Mouse (Mus musculus): Measurements from ENCODE around the gene Cdk2. TPM values are rescaled to one million over a fixed set of nuclear protein-coding genes. Genes with fewer than 3 reads are reported as not detected.
A peak's percentile ranks its signal among the peaks of the same experiment; 100 is the strongest.
"Not testable (repeated sequence)": the region's sequence is repeated elsewhere in the genome, so short reads cannot be mapped to it uniquely, and the experiment has no call there.

Gene Cdk2
- total RNA-seq (2021) (10 to 100 TPM; 12.6 to 16.2 TPM), polyA plus RNA-seq (2012; rRNA removed) (10.5 and 10.7 TPM in 2 replicates)
- long read RNA-seq, transcript Cdk2-201 (7 exons, 2,240 nt): major isoform, 10 of 17 reads
- long read RNA-seq, transcript Cdk2-202 (8 exons, 2,406 nt): minor isoform, 6 of 17 reads
- long read RNA-seq, partial matches to known transcripts: 0 of 17 reads
- long read RNA-seq, other reads (novel, unspliced or antisense): 0 of 17 reads

DNA sequence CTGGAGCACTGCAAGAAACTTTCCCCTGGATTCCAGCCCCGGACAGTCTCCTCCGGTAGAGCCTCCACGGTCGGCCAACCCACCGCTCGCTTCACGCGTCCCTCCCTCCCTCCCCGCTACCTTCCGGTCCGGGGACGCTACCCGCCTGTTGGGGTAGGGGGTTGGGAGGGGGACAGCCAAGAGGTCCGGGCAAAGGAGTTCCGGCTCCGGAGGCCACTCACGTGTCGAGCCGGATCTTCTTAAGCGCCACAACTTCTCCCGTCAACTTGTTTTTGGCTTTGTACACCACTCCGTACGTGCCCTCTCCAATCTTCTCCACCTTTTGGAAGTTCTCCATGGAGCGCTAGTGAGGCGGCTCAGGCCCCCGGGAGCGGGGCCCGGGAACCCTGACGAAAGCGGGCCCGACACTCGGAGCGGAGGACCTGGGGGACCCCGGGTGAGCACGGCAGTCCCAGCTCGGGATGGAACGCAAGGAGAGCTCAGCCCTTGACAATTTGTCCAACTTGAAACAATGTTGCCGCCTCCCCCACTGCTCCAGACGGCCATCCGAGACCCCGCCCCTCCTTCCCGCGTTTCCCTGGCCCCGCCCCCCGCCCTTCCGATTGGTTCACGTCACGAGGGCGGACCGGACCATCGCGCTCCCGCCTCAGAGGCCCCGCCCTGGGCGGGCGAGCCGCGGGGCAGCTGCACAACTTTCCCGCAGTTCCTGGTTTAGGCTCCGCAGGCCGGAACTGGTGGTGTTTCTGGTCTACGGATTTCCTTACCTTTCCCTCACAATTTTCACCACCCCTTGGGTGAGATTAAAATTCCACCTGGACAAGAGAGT lies at the start of gene Cdk2:
Cdk2 (minus strand) TSS at position 541 of the 826 bp plus-strand sequence.
- DNase-seq: peak; percentile 95

DNA sequence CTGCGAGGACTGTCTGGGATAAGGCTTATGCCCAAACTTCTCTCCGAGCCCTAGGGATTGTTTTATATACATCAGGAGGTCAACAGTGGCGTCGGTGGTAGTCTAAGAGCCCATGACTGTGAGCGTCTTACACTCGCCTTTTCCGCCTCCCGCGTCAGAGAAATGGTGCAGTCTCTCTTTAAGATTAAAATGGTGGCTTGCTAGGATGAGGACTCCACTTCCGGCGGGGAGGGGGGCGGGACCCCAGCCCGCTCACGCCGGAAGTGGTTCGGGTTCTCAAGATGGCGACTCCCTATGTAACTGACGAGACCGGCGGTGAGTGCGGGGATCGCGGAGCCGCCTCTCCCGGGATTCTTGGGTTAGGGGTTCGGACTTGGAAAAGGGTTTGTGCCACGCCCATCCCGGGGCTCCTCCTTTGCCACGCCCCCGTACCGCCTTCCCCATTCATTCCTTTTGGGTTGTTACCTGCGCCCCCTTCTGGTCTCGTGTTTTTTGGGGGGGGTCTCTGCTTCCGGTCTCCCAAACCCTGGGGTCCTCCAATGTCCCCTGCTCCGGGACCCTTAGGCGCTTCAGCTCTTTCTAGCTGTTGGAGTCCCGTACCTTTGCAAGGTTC lies 43.5 kb upstream of the Cdk2 start:
- DNase-seq: peak; percentile 83

DNA sequence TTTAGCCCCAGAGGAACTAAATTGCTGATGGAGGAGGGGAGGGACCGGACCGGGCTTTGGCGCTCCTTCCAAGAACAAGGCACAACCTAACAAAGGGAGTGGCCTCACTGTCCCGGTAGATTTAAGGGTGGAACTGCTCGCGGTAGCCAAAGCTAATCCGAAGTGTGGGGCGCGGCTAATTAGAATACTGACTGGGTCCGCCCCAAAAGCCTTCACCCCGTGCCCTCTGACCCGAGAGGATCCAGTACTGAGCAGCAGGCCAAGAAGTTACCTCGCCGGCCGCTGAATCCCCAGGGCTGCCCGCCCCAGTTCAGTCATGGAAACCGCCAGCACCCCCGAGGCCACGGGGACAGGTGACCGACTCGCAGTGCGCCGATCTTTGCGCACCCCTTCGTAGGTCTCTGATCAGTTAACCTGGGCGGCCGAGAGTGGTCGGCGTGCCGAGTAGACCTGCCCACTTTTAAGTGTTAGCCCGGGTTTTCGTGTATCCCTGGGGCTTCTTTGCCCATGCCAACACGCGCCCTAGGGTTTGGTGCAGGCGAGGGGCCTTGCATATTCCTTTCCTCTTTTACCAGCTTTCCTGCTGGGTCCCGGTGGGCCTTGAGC lies 42.9 kb upstream of the Cdk2 start, which contains the start of gene Pym1:
Pym1 (plus strand) TSS at position 244 of the 606 bp plus-strand sequence.
- peak; percentile 92 for DNase-seq

DNA sequence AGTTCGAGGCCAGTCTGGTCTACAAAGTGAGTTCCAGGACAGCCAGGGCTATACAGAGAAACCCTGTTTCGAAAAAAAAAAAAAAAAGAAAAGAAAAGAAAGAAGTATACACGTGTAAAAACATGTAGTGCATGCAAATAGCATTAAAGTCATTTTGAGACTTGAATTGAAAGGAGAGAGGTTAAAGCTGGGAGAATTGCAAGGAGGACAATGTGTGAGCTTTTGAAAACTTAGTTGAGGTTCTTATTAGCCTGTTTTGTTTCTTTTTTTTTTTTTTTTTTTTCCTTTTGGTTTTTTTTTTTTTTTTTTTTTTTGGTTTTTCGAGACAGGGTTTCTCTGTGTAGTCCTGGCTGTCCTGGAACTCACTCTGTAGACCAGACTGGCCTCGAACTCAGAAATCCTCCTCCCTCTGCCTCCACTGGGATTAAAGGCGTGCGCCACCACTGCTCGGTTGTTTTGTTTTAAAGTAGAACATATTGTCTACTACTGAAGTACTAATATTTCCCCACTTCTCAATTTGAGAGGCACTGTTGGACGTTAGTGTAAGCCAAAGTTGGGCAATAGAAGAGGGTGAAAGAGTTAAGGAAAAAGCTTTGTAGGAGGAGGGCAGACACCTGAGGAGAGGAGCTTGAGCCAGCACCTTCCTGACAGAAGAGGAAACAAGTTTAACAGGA lies 42.3 kb upstream of the Cdk2 start:
- no peak for DNase-seq

DNA sequence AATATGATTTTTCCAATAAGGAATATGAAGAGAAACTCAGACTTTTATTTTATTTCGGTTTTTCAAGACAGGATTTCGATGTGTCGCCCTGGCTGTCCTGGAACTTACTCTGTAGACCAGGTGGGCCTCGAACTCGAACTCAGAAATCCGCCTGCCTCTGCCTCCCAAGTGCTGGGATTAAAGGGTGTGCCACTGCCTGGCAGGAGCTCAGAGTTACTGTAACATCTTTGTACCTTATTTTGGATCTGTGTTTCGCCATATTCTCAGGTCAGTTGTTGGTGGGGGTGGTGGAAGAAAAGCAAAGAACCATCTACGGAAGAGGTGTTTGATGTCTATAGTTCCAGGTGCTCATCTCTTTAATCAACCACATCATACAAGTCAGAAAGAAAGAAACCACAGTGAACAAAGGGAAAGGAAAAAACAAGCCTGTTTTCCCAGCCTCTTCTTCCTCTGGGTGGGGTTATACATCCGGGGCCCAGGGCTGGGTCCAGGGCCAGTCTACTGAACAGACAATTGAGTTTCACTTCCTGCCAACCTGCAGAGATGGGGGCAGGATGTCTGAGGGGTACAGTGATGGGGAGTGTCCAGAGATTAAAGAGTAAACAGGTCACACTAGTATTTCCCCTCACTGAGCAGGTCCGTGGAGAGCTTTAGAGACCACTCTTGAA lies 41.2 kb upstream of the Cdk2 start:
- DNase-seq: no peak

DNA sequence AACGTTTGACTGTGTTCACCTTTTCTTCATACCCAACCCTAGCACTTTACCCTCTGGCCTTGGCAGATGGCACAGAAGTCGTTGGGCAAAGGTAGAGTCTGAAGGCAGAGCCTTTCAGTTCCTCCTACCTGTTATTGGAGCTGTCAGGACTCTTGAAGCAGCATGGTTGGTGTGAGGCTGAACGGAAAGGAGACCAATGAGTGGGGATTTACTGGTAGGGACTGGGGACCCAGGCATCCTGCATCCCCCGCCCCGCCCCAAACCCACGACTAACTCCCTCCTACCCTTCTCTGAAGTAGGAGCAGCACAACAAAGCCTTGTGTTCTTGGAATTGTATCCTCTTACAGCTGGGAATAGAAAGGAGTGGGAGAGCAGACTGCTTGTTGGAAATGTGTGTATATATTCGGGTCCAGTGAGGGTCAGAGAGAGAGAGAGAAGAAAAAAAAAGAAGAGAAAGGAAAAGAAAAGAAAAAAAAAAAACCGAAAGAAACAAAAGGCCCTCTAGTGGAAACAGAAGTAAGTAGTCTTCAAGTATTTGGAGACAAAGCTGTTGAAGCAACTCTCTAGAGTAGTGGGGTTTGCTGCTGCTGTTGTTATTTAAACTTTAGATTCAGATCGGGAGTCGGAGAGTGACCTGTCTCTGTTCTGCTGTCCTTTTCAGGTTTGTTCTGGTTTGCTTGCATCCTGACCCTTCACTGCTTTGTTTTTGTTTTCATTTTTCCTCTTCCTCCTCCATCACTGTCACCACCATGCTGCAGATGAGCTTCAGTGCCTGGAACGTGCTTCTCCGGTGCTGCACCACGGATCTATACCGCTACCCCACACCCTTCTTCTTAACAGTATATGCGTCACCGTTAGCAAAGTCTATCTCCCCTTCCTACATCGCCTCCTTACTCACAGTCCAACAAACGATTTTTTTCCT lies 40.1 kb upstream of the Cdk2 start, which contains the start of gene Dgka:
Dgka (minus strand) TSS at position 176 of the 922 bp plus-strand sequence.
- peak; percentile 31 for DNase-seq

DNA sequence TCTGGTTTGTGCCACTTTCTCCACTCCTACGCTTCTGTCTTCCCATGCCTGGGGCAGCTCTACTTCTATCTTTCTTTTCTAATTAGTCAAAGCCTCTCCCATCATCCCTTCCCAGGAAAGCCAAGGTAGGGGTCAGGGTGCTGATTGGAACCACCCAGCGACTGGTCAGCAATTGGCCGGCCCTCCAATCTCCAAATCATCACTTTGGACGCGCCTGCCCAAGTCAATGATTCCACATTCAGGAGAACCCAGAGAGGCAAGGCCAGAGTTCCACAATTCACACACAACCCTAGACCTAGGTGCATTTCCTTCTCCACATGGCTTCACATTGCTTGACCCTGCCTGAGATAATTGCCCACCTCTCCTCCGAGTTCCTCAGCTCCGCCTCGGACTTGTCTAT lies 39.4 kb upstream of the Cdk2 start:
- no peak for DNase-seq

DNA sequence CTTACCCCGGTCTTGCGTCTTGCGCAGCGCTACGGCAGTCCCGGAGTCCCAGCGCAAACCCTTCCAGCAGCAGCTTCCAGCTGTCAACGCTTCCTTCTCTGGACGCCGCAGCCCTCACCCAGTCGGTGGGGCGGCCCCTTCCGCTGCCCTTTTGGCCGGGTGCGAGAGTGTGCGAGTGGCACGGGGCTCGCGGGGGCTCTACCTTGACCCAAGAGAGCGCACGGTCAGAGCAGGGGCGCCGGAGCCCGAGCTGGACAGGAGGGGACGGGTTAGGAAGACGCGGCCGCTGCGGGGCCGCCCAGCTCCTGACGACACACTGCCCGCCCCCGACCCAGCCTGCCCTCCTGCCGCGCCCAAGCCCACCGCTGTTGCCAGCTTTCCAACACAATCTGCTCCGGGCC lies 39.0 kb upstream of the Cdk2 start:
- peak; percentile 82 for DNase-seq

DNA sequence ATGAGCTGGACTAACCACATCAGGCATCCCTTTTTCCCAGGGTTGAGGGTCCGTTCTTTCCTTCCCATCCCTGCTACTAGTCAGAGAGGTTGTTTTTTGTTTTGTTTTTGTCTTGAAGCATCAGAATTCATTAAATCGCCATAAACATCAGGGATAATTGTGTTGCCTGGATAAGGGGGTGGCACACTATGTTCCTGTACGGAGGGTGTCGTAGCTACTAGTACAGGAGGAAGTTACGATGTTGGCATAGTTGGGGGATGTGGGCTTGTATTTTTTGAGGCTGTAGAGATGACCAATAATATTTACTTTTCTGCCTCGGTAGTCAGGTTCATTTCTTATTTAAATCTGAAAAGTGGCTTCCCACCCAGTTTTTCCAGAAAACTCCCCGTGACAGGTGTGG lies 38.4 kb upstream of the Cdk2 start:
- DNase-seq: no peak

DNA sequence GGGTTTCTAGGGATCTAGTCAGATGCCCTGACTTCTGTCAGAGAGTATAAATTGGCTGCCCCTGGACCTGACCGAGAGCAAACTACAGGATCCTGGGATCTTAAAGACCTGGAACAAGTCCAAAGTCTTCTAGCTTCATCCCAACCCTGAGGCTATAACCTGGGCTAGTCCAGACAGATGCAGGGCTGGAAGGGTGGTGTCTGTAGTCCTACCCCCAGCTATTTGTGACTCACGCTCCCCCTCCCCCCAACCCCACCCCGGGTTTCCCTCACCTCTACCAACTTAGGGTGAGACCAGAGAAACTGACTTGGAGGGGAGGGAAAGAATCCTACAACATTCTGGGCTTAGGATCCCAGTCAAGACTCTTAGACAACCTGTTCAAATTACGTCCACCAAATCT lies 37.8 kb upstream of the Cdk2 start:
- DNase-seq: no peak

DNA sequence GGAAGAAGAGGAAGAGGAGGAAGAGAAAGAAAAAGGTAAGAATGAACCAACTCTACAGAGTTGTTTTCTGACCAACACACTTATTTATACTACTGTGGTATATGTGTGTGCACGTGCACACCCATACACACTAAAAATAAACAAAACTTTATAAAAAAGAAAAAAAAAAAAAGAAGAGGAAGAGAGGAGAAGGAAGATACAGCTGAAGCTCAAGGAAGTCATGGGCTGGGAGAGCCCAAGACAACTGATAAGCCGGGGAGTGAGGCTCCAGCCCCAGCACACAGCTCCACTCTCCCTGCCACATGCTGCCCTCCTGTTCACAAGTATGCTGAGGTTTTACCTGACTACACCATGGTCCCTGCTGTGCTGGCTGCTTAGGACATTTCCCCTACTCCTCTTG lies 35.5 kb upstream of the Cdk2 start:
- no peak for DNase-seq

DNA sequence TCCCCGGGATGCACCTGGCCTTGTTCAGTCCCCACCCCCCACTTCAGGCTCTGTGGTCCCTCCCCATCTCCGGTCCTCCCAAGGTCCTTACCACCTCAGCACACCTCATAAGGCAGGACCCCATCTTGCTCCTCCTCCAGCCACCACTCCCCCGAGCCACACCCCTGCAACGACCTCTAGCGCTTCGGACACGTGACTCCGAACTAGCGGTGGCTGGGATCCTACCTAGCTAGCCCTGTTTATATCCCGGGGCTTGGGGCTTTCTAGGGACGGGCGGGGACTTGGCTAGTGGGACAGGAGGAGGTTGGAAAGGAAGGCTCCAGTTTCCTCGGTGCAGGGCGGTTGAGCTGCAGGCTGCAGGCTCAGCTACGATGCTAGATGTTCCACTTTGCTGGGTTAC lies 32.6 kb upstream of the Cdk2 start:
- DNase-seq: peak; percentile 73

DNA sequence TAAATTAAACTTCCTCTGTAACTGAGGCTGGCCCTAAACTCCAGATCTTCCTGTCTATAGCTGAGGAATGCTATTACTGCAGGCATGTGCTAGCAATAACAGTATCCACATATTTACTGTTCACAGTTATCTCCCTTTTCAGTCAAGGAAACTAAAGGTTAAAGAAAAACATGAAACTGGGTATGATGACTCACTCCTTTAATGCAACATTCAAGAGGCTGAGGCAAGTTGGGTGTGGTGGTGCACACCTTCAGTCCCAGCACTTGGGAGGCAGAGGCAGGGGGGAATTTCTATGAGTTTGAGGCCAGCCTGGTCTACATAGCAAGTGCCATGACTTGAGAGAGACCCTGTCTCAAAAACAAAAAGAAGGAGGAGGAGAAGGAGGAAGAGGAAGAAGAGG lies 27.2 kb upstream of the Cdk2 start:
- no peak for DNase-seq

DNA sequence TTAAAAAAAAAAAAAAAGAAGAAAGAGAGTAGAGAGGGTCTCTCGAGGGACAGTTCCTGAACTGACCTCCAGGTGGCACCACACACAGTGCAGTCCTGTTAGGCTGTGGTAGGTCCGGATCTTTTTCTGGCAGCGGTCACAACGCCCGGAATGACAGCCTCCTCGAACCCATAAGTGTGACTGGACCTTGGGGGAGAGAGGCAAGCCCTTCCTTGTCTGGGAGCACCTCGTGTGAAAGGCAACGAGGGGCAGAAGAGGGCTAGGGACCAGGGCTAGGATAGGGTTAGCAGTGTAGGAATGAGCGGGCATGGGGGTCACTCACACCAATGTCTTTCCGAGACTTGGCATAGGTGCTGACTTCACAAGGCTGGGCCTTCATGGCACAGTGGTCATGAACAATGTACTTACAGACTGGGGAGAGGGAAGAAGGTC lies 26.2 kb upstream of the Cdk2 start:
- DNase-seq: peak; percentile 72

DNA sequence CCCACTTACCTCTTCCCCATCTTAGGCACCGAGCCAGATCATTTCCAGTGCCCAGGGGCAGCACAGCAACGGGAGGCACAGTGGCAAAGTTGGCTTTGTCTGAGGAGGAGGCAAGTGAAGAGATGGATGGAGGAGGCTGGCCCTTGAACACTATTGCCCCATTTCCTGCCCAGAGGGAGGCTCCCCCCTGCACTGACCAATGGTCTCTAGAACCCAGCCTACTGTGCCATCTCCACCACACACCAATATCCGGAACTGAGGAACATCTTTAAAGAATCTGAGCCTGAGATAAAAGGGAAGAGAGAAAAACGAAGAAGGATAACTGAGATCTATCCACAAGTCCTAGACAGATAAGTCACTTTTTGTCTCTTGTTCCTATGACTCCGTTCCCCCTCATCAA lies 23.2 kb upstream of the Cdk2 start:
- DNase-seq: no peak

DNA sequence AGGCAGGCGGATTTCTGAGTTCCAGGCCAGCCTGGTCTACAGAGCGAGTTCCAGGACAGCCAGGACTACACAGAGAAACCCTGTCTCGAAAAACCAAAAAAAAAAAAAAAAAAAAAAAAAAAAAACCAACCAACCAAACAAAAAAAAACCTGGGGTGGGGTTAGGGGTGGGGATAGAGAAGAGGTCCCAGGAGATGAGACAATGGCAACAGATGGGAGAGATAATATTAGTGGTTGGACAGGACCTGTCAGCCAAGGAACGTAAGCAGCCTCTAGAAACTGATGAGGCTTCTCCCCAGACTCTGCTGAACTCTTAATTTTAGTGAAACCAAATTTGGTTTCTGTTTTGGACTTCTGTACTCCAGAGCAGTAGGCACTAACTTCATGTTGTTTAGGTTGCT lies 20.6 kb upstream of the Cdk2 start:
- not testable (repeated sequence) for DNase-seq

DNA sequence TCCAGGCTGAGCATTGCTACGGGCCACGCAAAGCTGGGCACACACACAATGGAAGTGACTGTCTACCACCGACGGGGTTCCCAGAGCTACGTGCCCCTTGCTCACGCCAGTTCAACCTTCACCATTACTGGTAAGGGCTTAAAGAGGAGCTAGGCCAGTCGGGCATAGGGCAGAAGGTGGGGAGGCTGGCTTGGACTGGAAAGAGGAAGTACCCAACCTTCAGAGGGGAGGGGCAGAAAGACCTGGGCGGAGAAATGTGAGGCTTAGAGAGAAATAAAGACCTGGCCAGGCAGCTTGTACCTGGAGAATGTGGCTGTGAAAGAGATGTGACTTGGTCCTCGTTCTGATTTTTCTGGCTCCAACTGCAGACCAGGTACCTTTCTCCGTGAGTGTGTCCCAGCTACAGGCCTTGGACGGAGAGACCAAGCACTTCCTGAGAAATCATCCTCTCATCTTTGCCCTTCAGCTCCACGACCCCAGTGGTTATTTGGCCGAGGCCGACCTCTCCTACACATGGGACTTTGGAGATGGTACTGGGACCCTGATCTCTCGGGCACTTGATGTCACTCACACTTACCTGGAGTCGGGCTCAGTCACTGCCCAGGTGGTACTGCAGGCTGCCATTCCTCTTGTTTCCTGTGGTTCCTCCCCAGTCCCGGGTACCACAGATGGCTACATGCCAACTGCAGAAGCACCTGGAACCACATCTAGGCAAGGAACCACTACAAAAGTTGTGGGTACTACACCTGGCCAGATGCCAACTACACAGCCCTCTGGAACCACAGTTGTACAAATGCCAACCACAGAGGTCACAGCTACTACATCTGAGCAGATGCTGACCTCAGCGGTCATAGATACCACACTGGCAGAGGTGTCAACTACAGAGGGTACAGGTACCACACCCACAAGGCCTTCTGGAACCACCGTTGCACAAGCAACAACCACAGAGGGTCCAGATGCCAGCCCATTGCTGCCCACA lies 11.0 kb upstream of the Cdk2 start:
- no peak for DNase-seq

DNA sequence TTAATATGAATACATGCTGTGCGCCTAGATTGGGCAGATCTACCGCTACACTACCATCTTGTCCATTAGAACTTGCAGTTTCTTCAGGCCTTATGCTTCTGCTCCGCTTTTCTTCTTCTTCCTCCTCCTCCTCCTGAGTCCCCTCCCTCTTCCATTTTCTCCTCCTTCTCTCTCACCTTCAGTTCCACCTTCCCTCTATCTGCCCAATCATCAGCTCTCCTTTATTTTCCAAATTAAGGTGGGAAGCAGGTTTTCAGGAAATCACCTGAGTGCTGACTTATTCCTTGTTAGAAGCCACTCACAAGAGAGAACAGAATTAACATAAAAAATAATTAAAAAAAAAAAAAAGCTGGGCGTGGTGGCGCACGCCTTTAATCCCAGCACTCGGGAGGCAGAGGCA lies 6.5 kb upstream of the Cdk2 start:
- DNase-seq: not testable (repeated sequence)

DNA sequence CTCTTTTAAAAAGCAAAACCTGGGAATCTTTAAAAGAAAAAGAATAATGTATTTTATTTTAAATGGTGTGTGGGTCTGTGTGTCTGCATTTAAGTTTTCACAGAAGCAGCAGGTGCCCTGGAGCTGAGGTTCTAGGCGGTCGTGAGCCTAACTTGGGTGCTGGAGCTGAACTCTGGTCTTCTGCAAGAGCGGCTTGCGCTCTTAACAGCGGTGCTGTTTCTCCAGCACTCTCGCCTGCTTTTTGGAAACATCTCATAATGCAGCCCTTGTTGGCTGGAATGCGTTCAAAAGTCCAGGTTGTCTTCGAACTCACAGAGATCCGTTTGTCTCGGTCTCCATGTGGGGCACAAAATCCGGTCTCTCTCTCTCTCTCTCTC lies 474 bp upstream of the Cdk2 start:
- no peak for DNase-seq
